Mouse (Mus musculus) midbrain, postnatal 0 days (tissue): ENCODE measurements around the gene Tex19.2. TPM values are rescaled to one million over a fixed set of nuclear protein-coding genes. Genes with fewer than 3 reads are reported as not detected.
"Not testable (repeated sequence)": the region's sequence is repeated elsewhere in the genome, so short reads cannot be mapped to it uniquely, and the experiment has no call there.

Source experiments
- ATAC-seq: fragments of 200-750 bp; cut with Nextera tagmentation; 2 replicates; pipeline ENCODE4 v1.8.0; 2017; ENCODE audit warnings: moderate number of reproducible peaks, mild to moderate bottlenecking, moderate TSS enrichment, moderate library complexity; ENCODE audit not compliant: low FRiP score
- DNase-seq: peaks from one replicate; pipeline ENCODE4 v3.0.0-alpha.2; 2015; ENCODE audit warnings: low spot score
- H3K27ac ChIP-seq: fragments of 300-500 bp; sonication (generic); 2 replicates; pipeline ENCODE4 v1.5.1; 2014; ENCODE audit warnings: low read depth, mild to moderate bottlenecking, low read length, mixed read lengths
- H3K27me3 ChIP-seq: fragments of 300-500 bp; sonication (generic); 2 replicates; pipeline ENCODE4 v1.6.1; 2014; ENCODE audit warnings: low read length, control low read depth, mixed read lengths; ENCODE audit not compliant: insufficient read depth
- H3K36me3 ChIP-seq: fragments of 300-500 bp; sonication (generic); 2 replicates; pipeline ENCODE4 v1.6.1; 2014; ENCODE audit warnings: low read length, control low read depth, mixed read lengths; ENCODE audit not compliant: insufficient read depth
- H3K4me1 ChIP-seq: fragments of 300-500 bp; sonication (generic); 2 replicates; pipeline ENCODE4 v1.6.1; 2014; ENCODE audit warnings: mild to moderate bottlenecking, control low read depth, antibody characterized with exemption, low read length, mixed read lengths; ENCODE audit not compliant: insufficient read depth
- H3K4me2 ChIP-seq: fragments of 300-500 bp; sonication (generic); 2 replicates; pipeline ENCODE4 v1.6.1; 2014; ENCODE audit warnings: low read depth, mild to moderate bottlenecking, low read length, mixed read lengths; ENCODE audit not compliant: poor library complexity, severe bottlenecking
- H3K4me3 ChIP-seq: fragments of 300-500 bp; sonication (generic); 2 replicates; pipeline ENCODE4 v1.5.1; 2014; ENCODE audit warnings: low read depth, mild to moderate bottlenecking, low read length, moderate library complexity
- H3K9ac ChIP-seq: fragments of 300-500 bp; sonication (generic); replicated peaks from 2 replicates; pipeline ENCODE4 v1.6.1; 2014; ENCODE audit warnings: mild to moderate bottlenecking, low read length, moderate library complexity, mixed read lengths; ENCODE audit not compliant: poor library complexity, severe bottlenecking
- H3K9me3 ChIP-seq: fragments of 300-500 bp; sonication (generic); 2 replicates; pipeline ENCODE4 v1.6.1; 2016; ENCODE audit warnings: low read length, control low read depth
- CTCF ChIP-seq: IDR thresholded peaks from 2 replicates; pipeline ENCODE4 v1.5.1; 2016; ENCODE audit warnings: antibody characterized with exemption, mild to moderate bottlenecking
- WGBS: fragments of 180-500 bp; shearing (Covaris S2); extraction: QIAGEN DNeasy Blood & Tissue Kit; methylation state at CpG from one replicate; pipeline ENCODE4 v1.1.7; 2014; 5-methylcytosine and 5-hydroxymethylcytosine counted together
- polyA plus RNA-seq: library from polyadenylated mRNA; unstranded; fragments of >200 nt; fragmentation: Nextera tagmentation; extraction: Ambion mirVana; gene quantifications from 2 replicates; pipeline ENCODE4 v1.2.1, GENCODE M21; 2015
- total RNA-seq: library from RNA; depleted of rRNA; stranded (reverse); fragments of >200 nt; gene quantifications from 2 replicates; pipeline ENCODE4 v1.2.3, GENCODE M21; 2014; rRNA removed

The Tex19.2 gene
- total and polyA plus RNA-seq, 2 experiments from 2014 or later: not detected

GRCm38 (mm10) chr11:121082250-121082649, 36.2 kb downstream of the Tex19.2 start:
- Histone ChIP-seq H3K4me2 (no peak overlapping the region), H3K9me3 (no peaks in the 10 kb centered on the region), H3K27ac (no peak overlapping the region), H3K9ac (no peak overlapping the region), H3K4me3 (no peak overlapping the region), H3K27me3 (no peaks in the 10 kb centered on the region), H3K36me3 (no peaks in the 10 kb centered on the region), H3K4me1 (no peaks in the 10 kb centered on the region)
- TF ChIP-seq CTCF: no peak
- no peak for DNase-seq
- WGBS: 82% methylated on average over 3 of the region's 3 CpGs
- ATAC-seq: no peak

GRCm38 (mm10) chr11:121081120-121081519, 37.4 kb downstream of the Tex19.2 start, which contains the start of gene Sectm1a:
TSS of gene Sectm1a (minus strand) at chr11:121081220.
- Histone ChIP-seq H3K27me3 (no peaks in the 10 kb centered on the region), H3K4me3 (no peak within 1 kb of the TSS), H3K4me2 (no peak within 1 kb of the TSS), H3K27ac (no peak within 1 kb of the TSS), H3K36me3 (no peaks in the 10 kb centered on the region), H3K9ac (no peak within 1 kb of the TSS), H3K9me3 (no peaks in the 10 kb centered on the region), H3K4me1 (no peaks in the 10 kb centered on the region)
- ATAC-seq (no peak), DNase-seq (no peak)
- WGBS: 73% methylated on average over 3 of the region's 3 CpGs
- TF ChIP-seq CTCF: no peak

- ATAC-seq (no peak), DNase-seq (no peak)
- H3K27ac ChIP-seq: no peak overlapping the region
- no peaks in the 10 kb centered on the region for H3K4me1 ChIP-seq
- no peaks in the 10 kb centered on the region for H3K36me3 ChIP-seq
- H3K9me3 ChIP-seq: no peaks in the 10 kb centered on the region
- no peak overlapping the region for H3K4me3 ChIP-seq
- H3K27me3 ChIP-seq: no peaks in the 10 kb centered on the region
- H3K4me2 ChIP-seq: no peak overlapping the region
- no peak overlapping the region for H3K9ac ChIP-seq
- TF ChIP-seq CTCF: no peak
- 94% methylated on average over 8 of the region's 8 CpGs for WGBS
These were observed 38.1 kb downstream of the Tex19.2 start for GRCm38 (mm10) chr11:121080330-121080729.

GRCm38 (mm10) chr11:121075655-121076054, 42.8 kb downstream of the Tex19.2 start:
- no peak for DNase-seq
- ATAC-seq: no peak

GRCm38 (mm10) chr11:121069662-121070061, 48.8 kb downstream of the Tex19.2 start:
- 93% methylated on average over 11 of the region's 16 CpGs for WGBS
- ATAC-seq, H3K4me1 ChIP-seq, H3K9me3 ChIP-seq, H3K4me2 ChIP-seq, H3K4me3 ChIP-seq, H3K9ac ChIP-seq, H3K36me3 ChIP-seq, H3K27ac ChIP-seq, H3K27me3 ChIP-seq, DNase-seq: not testable (repeated sequence)

More at GRCm38 (mm10) chr11:121075655-121076054, 42.8 kb downstream of the Tex19.2 start:
- H3K4me2 ChIP-seq: no peak overlapping the region
- H3K4me3 ChIP-seq: no peak overlapping the region
- H3K36me3 ChIP-seq: no peaks in the 10 kb centered on the region
- no peak for TF ChIP-seq CTCF
- WGBS: 87% methylated on average over 5 of the region's 5 CpGs
- no peaks in the 10 kb centered on the region for H3K9me3 ChIP-seq
- H3K27me3 ChIP-seq: no peaks in the 10 kb centered on the region
- H3K27ac ChIP-seq: no peak overlapping the region
- H3K4me1 ChIP-seq: no peaks in the 10 kb centered on the region
- no peak overlapping the region for H3K9ac ChIP-seq

- no peak for TF ChIP-seq CTCF
- no peak for DNase-seq
- Histone ChIP-seq H3K4me1 (no peaks in the 10 kb centered on the region), H3K4me2 (no peak overlapping the region), H3K27ac (no peak overlapping the region), H3K4me3 (no peak overlapping the region), H3K9me3 (no peaks in the 10 kb centered on the region), H3K36me3 (no peaks in the 10 kb centered on the region), H3K27me3 (no peaks in the 10 kb centered on the region), H3K9ac (no peak overlapping the region)
- ATAC-seq: no peak
- 96% methylated on average over 2 of the region's 2 CpGs for WGBS
These were observed 50.6 kb downstream of the Tex19.2 start for GRCm38 (mm10) chr11:121067895-121068294.

Other genes starting within 250 kb of the Tex19.2 start
- 6.2 and 7.2 TPM in 2 replicates for gene Ccdc57, start 185.8 kb downstream of the Tex19.2 start, total RNA-seq
- gene Ccdc57, start 185.8 kb downstream of the Tex19.2 start, polyA plus RNA-seq: 6.8 and 7.8 TPM in 2 replicates
- gene Slc16a3, start 170.2 kb downstream of the Tex19.2 start, total RNA-seq: 14.6 and 20.2 TPM in 2 replicates
- 3.2 and 4.1 TPM in 2 replicates for gene Slc16a3, start 170.2 kb downstream of the Tex19.2 start, polyA plus RNA-seq
- 116 and 122 TPM in 2 replicates for gene Csnk1d, start 127.3 kb downstream of the Tex19.2 start, total RNA-seq
- gene Csnk1d, start 127.3 kb downstream of the Tex19.2 start, polyA plus RNA-seq: 115 TPM in 2 replicates
- gene Cd7, start 79.3 kb downstream of the Tex19.2 start, total RNA-seq: not detected in 2 replicates
- not detected in 2 replicates for gene Cd7, start 79.3 kb downstream of the Tex19.2 start, polyA plus RNA-seq
- gene Sectm1b, start 55.1 kb downstream of the Tex19.2 start, total RNA-seq: not detected in 2 replicates
- gene Sectm1b, start 55.1 kb downstream of the Tex19.2 start, polyA plus RNA-seq: not detected in 2 replicates
- gene Sectm1a, start 37.5 kb downstream of the Tex19.2 start, total RNA-seq: not detected in 2 replicates
- not detected in 2 replicates for gene Sectm1a, start 37.5 kb downstream of the Tex19.2 start, polyA plus RNA-seq
- not detected in 2 replicates for gene Tex19.1, start 27.5 kb upstream of the Tex19.2 start, total RNA-seq
- not detected in 2 replicates for gene Tex19.1, start 27.5 kb upstream of the Tex19.2 start, polyA plus RNA-seq
- 0.33 and 0.66 TPM in 2 replicates for gene Uts2r, start 41.6 kb upstream of the Tex19.2 start, total RNA-seq
- gene Uts2r, start 41.6 kb upstream of the Tex19.2 start, polyA plus RNA-seq: 1.1 and 1.5 TPM in 2 replicates
- gene Hexdc, start 85.8 kb upstream of the Tex19.2 start, total RNA-seq: 85.2 and 87.4 TPM in 2 replicates
- gene Hexdc, start 85.8 kb upstream of the Tex19.2 start, polyA plus RNA-seq: 37.4 and 38.1 TPM in 2 replicates
- 8.9 and 12.0 TPM in 2 replicates for gene Ogfod3, start 86.0 kb upstream of the Tex19.2 start, total RNA-seq
- gene Ogfod3, start 86.0 kb upstream of the Tex19.2 start, polyA plus RNA-seq: 25.2 and 32.5 TPM in 2 replicates
- gene Cybc1, start 110.6 kb upstream of the Tex19.2 start, total RNA-seq: 26.5 and 29.1 TPM in 2 replicates
- gene Cybc1, start 110.6 kb upstream of the Tex19.2 start, polyA plus RNA-seq: 18.7 and 20.9 TPM in 2 replicates
- gene Narf, start 118.6 kb upstream of the Tex19.2 start, total RNA-seq: 112 and 129 TPM in 2 replicates
- 37.4 and 38.0 TPM in 2 replicates for gene Narf, start 118.6 kb upstream of the Tex19.2 start, polyA plus RNA-seq
- 92.5 and 92.9 TPM in 2 replicates for gene Foxk2, start 141.3 kb upstream of the Tex19.2 start, total RNA-seq
- gene Foxk2, start 141.3 kb upstream of the Tex19.2 start, polyA plus RNA-seq: 13.2 and 13.7 TPM in 2 replicates
- 71.9 and 72.5 TPM in 2 replicates for gene Wdr45b, start 235.8 kb upstream of the Tex19.2 start, total RNA-seq
- 87.1 and 89.2 TPM in 2 replicates for gene Wdr45b, start 235.8 kb upstream of the Tex19.2 start, polyA plus RNA-seq